Mouse (Mus musculus) adrenal gland (tissue): ENCODE measurements around the gene Vash1.

Experiments
- intact Hi-C: fragments of 180-260 bp; cut with DNase I; formaldehyde crosslinking; loops from one replicate; pipeline ENCODE4 v1.15.1; 2025

Gene Vash1

DNA sequence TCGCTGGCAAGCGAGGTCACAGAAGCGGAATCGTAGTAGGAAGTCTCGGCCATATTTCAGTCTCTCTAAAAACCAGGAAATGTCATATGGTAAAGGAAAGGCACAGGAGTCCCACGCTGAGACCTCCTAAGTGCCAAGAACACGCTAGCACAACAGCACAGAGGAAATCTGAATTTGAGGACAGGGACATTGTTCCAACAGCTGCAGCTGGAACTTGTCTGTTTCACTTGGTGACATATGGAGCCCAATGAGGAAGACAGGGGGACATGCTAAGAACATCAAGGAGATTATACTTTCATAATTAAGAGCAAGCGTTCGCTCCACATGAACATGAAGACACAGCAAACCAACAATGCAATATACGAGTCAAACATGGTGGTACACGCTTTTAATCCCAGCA lies 38.5 kb downstream of the Vash1 start:
- intact Hi-C loops: no loop called here

DNA sequence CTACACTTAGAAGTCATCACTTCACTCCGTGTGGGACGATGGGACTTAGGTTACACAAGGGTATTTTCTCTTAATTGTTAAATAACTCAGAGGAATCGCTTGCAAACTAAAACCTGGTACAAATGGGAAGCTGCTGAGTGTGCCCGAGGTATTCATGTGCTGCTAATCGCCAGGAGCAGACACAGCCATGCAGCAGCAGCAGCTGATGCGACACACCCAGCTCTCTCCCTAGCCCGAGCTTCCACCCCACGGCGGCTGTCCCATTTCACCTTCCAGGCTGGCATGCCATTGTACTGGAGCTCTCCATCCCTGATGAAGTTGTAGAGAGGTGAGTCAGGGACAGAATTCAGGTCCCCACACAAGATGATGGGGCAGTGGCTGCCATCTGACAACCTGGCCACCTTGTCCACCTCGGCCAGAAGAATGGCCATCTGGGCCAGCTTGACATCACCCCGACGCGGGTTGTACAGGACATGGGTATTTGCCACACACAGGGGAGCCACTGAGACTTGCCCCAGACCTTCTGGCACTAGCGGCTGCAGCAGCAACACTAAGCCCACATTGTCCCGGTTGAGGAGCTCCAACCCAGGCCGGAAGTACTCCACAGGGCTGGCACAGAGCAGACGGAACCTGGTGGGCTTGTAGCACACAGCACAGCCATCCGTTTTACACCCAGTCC lies 41.6 kb downstream of the Vash1 start:
- intact Hi-C loops: no loop called here

DNA sequence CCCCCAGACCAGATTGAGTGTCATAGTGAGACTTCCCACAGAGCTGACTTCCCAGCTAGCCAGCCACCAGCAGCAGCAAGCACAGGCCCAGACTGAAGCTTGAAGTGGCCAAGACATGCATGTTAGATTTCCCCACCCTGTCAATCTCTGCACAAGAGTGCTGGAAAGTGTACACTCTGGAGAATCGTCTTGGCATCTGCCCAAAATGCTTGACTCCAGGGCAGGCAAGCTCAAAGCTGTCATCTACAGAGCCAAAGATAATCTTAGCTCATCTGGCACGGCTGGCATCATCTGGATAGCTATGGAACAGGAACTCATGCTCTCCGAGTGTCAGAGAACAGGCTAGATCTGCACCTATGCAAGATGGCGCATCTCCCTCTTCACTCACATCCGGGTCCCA lies 43.0 kb downstream of the Vash1 start:
- intact Hi-C loops: no loop called here

DNA sequence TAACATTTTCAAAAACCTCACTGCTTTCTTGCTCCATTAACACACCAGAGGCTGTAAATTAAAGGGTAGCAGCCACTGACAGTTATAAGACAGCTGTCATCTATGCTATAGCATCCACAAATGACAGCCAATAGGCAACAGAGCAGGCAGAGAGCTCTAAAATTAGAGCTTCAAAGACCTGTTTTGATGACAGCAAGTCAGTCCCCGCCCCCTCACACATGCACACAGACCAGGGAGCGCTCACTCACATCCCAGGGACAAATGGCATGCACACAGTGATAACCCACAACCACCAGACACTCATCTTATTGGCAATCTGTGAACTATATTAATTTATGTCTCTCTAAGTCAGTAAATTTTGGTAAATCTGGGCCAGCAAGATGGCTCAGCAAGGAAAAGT lies 45.8 kb downstream of the Vash1 start:
- intact Hi-C loops: no loop called here

DNA sequence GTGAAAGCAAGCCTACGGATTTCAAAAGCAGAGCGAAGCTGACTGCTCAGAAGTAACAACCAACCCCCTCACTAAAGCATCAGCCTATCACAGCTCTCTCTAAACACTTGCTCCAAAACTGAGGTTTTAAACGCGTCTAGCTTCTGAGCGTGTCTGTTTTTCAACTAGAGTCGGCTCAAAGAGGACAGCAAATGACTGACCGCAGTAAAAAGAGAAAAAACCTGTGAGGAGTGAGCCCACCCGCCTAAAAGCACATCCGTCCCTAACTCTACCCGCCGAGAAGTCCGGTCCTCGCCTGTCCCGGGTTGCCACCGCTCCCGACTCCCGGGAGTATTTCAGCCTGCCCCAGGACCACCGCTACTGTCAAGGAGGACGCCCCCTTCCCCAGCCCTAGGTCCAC lies 47.2 kb downstream of the Vash1 start:
- intact Hi-C loops: no loop called here

DNA sequence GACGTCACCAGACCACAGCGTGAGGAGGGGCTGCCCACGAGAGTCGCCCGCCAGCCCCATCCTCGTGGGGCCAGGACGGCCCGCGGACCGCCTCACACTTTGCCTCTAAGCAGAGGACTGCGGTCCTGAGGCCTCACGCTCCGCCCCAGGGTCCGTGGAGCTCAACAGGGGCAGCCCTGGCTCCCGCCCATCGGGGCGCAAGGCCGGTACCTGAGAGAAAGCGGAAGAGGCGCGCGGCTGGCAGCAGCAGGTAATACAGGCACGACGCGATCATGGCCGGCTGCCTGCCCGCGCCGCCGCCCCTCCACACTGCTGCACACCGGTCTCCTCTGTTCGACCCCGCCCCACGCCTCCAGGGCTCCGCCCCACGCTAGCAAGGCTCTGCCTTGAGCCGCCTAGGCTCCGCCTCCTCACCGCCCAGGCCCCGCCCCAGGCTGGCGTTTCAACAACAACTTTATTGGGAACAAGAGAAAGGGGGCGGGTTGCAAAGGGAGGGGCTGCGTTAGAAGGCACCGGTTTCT lies 47.7 kb downstream of the Vash1 start, which contains the start of gene Angel1:
Gene Angel1 (minus strand): TSS at position 341 of the 521 bp plus-strand sequence.
- intact Hi-C loops: no loop called here

DNA sequence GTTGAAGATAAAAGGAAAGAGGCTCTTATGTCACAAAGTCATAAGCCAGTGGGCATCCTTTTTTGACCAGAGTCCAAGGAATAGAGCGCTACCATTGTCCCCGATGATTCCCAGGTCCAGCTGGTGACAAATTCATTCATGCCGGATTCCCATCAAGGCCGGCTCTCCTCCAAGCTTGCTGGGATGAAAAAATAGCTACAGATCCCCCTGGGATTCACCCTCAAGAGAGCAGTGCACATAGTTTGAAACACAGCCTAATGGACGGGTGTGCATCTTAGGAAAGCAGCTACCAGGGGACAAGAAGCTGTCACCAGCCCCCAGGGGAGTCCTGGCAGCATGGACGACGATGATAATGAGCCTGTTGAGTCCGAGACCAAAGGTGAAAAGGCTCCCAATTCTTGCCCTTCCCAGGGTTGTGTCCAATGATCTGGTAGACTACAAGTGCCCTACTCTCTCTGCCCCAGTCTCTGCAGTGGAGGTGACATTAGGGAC lies 55.9 kb downstream of the Vash1 start, which contains the start of gene Lrrc74a:
Gene Lrrc74a (plus strand): TSS at position 51 of the 492 bp plus-strand sequence.
- intact Hi-C loops: no loop called here
